Mouse (Mus musculus) spleen, postnatal 4 days (tissue): ENCODE results near the gene Tbc1d23.
"Not testable (repeated sequence)": the region's sequence is repeated elsewhere in the genome, so short reads cannot be mapped to it uniquely, and the experiment has no call there.

ENCODE experiments used
- DNase-seq, 2 experiments: peaks; one replicate each; pipeline ENCODE4 v3.0.0; 2022; ENCODE audit warnings: low spot score in 2 of 2

The Tbc1d23 gene

GRCm38 (mm10) chr16:57231089-57231936, at the start of gene Tbc1d23:
TSS of gene Tbc1d23 (minus strand) at chr16:57231504.
- DNase-seq: peak; percentile 94 to 98

- DNase-seq: no peak
Measured at GRCm38 (mm10) chr16:57280221-57281217, 49.2 kb upstream of the Tbc1d23 start.

- no peak for DNase-seq
Measured at GRCm38 (mm10) chr16:57278976-57279626, 47.8 kb upstream of the Tbc1d23 start.

GRCm38 (mm10) chr16:57269751-57270150, 38.4 kb upstream of the Tbc1d23 start:
- DNase-seq: no peak

- DNase-seq: no peak
Measured at GRCm38 (mm10) chr16:57268058-57268841, 36.9 kb upstream of the Tbc1d23 start.

DNA sequence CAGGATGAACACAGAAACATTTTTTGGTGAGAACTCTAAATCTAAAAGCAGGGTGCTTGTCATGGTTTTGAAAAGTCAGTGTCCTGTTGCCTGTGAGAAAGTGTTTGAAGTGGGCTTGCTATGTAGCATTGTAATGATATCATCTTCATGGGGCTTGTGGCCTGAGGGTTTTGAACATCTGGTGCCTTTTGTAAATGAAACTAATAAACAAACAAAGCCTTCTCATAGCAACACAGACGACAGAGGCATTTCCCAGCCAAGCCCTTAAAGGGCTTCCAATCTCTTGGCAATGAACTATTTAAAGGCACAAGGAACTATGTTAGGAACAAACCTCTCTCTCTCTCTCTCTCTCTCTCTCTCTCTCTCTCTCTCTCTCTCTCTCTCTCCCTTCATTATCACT, 35.8 kb upstream of the Tbc1d23 start:
- no peak for DNase-seq

DNA sequence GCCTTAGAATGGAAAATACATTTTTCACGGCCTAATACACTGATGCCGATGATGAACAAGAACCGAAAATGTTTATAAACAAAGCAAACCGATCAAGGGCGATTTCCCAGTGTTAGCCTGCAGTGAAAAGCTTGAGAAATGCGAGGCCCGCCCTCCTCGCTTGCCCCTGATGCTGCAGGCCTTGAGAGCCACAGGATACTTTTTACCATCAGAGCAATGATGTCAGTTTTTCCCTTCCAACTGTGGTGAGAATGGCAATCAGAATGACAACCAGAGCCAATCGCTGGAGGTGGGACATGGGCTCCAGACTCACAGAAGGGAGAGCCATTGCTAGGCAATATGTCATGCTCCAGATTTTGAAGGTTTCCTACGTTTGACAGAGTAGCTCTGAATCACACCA, 28.8 kb upstream of the Tbc1d23 start:
- DNase-seq: no peak

DNA sequence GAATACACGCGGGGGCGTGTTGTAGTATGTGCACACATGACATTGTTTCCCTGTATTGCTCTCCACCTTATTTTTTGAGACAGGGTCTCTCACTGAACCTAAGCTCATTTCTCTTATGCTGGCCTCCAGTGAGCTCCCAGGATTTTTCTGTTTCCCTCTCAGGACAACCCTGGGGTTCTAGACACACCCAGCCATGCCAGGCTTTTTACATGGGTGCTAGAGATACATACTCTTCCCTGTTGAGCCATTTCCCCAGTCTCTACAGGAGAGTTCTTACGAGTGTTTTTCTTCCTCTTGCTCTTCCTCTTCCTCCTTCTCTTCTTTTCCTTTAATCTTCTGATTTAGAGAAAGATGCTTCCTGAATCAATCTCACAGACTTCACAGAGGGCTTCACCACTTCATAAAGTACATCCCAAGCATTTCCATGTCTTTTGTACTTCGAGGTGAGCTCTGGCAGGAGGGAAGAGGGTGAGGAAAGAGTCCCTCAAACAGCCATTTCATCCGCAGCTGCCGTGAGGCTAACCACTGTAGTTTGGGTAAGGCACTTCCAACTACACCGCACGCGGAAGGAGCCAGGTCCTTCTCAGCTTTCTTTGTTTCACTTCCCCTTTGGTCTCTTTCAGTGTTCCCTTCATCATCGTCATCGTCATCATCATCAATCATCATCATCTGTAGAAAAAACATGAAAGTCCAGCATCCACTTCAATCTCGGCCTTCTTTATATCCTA, 28.2 kb upstream of the Tbc1d23 start:
- DNase-seq: no peak

DNA sequence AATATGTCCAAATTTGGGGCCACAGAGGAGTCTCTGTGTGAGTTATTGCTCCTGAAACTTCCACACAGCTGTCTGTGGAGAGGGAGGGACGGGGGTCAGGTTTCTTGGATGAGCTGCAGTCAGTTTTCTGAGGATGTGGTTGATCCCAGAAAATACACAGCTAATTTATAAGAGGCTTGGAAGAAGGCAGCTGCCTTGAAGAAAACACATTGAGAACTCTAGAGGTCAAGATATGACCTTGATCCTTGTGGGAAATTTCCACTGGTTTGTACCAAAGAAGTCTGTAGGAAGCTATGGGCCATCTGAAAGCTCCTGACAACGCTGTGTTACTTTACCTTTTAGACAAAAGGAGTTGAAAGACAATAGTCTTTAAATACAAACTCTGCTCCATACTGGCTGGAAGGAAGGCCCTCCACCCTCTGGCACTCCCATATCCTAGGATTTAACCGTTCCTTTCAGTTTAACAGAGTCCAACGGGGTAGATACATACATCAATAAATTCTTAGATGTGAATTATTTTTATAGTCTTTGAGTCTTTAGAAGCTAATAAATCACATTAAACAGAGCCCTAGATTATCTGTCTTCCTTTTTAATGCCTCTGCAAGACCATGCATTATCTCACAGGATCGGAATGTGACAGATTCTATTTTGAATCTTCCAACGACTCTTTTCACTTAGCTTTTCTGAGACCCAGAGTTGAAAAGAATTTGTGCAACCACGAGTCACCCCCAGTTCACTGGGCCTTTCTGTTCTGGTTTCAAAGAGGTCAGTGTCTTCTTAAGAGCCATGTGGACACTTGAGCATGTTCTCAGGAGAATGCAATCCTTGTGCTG, 20.5 kb upstream of the Tbc1d23 start:
- DNase-seq: no peak

GRCm38 (mm10) chr16:57250991-57251390, 19.7 kb upstream of the Tbc1d23 start:
- no peak for DNase-seq

DNA sequence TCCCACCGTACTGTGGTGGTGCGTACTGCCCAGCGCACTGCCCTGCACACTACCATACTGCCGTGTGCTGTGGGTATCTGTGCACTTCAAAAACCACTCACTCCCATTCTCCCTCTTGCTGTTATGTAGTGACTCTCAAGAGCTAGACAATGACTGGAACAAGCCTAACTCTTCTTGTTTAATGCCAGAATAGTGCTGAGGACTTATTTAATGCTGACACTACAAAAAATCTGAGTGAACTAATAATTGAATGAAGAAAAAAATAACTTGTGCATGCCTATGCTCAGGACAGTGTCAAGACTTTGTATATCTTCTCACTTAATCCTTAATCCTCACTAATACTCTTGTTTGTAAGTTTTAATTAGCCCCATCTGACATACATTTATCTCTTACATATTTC, 16.2 kb upstream of the Tbc1d23 start:
- DNase-seq: no peak

- DNase-seq: no peak
Measured at GRCm38 (mm10) chr16:57246596-57246995, 15.3 kb upstream of the Tbc1d23 start.

DNA sequence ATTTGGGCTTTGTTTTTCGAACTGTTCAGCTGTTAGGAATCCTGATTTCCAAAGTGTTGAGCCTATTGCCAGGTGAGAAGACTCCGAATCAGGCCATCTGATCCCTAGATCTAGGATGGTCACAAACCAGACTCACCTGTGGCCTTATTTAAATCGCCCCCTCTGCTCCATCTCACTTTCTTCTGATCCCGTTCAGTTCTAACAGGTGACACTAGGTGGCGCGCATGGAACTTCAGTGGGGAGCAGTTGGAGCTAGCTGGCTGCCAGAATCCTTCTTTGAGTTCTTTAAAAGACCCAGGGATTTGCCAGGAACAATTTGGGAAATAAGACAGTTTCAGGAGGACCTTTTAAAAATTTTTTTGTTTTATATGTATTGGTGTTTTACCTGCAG, 12.5 kb upstream of the Tbc1d23 start:
- DNase-seq: peak; percentile 55 to 86

- DNase-seq: no peak
Measured at GRCm38 (mm10) chr16:57243205-57243857, 12.0 kb upstream of the Tbc1d23 start.

DNA sequence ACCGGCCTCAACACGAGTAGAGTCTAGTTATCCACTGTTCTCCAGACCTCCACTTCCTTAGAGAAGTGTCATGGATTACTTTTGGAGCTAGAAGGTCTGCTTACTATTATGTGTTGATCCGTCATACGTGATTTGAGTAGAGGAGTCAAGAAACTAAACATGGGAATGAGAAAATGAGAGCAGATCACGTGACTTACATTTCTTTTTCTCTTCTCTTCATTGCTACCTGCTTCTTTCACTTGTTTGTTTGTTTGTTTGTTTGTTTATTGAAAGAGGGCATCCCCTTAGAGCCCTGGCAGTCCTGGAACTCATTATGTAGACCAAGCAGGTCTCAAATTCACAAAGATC, 11.5 kb upstream of the Tbc1d23 start:
- DNase-seq: no peak

- no peak for DNase-seq
Measured at GRCm38 (mm10) chr16:57235871-57236510, 4.7 kb upstream of the Tbc1d23 start.

GRCm38 (mm10) chr16:57231937-57232310, 620 bp upstream of the Tbc1d23 start:
- not testable (repeated sequence) for DNase-seq

DNA sequence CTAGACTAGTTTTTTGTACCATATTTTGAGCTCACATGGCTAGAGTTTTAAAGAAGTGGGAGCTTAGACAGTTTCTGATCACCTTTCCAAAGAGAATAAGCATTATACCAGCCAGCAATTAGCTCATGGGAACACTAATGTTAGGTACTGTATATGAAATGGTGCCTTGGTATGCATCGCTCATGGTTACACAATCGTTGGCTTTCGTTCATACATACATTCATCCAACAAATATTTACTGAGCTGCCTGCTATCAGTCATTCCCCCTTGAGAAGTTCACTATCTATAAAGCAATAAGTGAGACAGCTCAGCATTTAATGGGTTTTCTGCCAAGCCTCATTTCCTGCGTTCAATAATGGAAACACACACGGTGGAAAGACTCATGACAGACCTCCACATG, 4.9 kb downstream of the Tbc1d23 start:
- no peak for DNase-seq

DNA sequence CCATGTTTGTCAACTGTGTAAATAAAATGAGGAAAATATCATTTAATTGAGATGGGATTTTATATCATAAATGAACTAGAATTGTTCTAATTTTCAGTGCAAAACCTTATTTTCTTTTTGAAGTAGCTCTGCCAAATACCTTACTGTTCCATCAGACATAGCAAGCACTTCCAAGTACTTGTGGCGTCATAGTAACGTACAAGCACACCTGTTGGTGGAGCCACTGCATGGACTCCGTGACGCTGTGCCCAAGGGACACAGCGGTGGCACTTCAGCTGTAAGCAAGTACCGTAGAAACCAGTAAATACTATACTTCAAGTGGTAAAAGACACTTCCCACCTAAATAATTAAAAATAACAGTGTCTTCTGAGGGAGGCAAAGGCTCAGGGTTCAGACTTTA, 10.9 kb downstream of the Tbc1d23 start:
- DNase-seq: no peak
